Mouse (Mus musculus): ENCODE results near the gene Yy2.

The Yy2 gene

GRCm38 (mm10) chrX:157568840-157569239 lies at the start of gene Yy2:
TSS of gene Yy2 (minus strand) at chrX:157568985.
- DNase-seq (ENCODE audit: low read depth, low spot score), result no peak

DNA sequence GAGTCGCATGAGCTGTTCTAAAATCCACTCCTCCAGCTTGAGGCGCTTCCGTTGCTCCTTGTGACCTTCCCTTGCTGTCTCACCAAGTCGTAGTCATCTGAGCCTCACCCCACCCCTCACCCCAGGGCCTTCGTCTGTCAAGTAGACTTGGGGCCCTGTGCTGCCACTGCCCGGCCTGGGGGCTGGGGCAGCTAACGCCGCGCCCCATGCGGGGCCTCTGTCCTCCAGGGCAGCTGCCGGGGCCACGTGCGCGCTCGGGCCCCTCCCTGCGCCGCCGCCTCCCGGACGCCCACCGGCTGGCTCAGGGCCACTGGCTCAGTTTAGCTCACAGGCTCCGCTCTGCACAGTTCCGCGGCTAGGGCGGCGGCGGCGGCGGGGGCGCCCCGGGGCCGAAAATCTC lies 44.1 kb upstream of the Yy2 start:
- DNase-seq (ENCODE audit: low read depth, low spot score), result peak; percentile 34

DNA sequence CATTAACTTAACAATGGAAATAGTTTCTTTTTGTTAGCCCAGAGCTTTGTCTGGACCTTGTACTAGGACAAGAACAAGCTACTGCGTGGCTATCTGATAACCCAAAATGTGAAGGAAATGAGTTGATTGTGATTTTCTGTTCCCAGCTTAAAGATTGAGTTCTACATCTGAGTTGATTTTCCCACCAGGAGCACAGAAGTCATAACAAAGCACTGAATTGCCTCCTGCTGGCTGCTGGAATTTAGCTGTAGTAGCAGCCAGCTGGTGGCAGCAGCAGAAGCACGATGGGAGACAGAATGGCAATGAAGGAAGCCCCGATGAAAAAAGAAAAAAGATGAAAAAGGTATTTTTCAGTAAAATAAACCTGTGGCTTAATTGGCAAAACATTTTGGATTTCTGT lies 32.7 kb upstream of the Yy2 start:
- peak; percentile 84 for DNase-seq (ENCODE audit: low read depth, low spot score)

- peak; percentile 81 for DNase-seq (ENCODE audit: low read depth, low spot score)
These were observed 29.6 kb upstream of the Yy2 start, which contains the start of gene Mbtps2 for GRCm38 (mm10) chrX:157598186-157598996. TSS of gene Mbtps2 (minus strand) at chrX:157598715.

DNA sequence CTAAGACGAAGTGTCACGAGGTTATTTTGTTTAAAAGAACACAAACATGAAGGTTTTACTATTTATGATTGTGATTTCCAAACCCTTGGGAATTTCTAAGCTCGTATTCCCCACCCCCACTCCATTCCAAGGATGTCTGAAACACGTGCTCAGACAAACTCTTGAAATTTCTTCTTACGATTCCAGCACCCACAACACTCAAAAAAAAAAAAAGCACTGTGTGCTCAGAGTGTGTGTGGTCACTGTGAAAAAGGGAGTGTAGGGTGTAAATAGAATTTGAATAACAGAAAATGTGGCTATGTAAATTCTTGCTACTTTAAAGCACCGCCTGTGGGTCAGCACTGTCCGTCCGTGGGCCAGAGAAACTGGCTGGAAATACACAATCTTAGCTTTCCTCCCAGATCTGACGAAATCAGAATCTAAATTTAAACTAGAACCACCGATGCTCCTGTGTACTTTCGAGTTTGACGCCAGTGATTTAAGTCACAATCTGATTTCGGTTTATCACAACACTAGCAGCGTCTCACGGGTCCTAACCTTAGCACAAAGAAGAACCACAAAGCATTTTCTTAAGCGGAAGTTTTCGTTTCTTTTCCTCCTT lies 28.9 kb upstream of the Yy2 start:
- DNase-seq (ENCODE audit: low read depth, low spot score), result no peak

DNA sequence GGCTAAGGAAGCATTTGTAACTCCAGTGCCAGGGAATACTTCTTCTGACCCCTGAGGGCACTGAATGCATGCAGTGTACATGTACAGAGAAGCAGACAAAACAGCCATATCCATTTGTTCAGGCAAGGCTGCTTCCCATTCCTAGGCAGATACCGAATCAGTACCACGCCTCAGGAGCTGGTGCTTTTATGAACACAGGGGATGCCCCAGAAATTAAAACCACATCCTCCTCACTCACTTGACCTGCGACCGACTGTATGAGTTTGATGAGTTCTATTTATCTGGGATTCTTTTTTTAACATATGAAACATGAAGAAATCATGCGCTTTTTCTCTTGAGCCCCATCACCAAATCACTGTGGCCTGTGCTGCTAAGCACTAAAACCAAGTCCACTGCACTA lies 28.0 kb upstream of the Yy2 start:
- no peak for DNase-seq (ENCODE audit: low read depth, low spot score)

DNA sequence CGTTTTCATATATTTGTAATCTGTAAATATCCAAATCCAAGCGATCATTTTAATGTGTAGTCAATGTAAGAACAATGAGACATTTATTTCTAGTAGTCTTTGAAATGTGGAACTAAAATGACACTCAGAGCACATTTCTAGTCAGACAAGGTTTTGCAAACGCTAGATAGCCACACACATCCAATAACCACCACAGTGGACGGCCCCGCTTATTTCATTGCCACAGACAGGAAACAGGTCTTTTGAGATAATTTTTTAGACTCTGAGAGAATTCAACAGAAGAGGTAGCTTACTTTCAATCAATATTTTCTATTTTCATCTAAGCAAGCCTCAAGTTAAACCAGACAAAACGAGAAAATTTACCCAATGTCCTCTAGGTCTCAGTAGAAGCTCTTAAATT lies 27.1 kb upstream of the Yy2 start:
- DNase-seq (ENCODE audit: low read depth, low spot score), result no peak

GRCm38 (mm10) chrX:157594606-157595005 lies 25.8 kb upstream of the Yy2 start:
- DNase-seq (ENCODE audit: low read depth, low spot score), result no peak

GRCm38 (mm10) chrX:157587001-157587400 lies 18.2 kb upstream of the Yy2 start:
- DNase-seq (ENCODE audit: low read depth, low spot score), result peak; percentile 59

GRCm38 (mm10) chrX:157586397-157586796 lies 17.6 kb upstream of the Yy2 start:
- peak; percentile 86 for DNase-seq (ENCODE audit: low read depth, low spot score)

DNA sequence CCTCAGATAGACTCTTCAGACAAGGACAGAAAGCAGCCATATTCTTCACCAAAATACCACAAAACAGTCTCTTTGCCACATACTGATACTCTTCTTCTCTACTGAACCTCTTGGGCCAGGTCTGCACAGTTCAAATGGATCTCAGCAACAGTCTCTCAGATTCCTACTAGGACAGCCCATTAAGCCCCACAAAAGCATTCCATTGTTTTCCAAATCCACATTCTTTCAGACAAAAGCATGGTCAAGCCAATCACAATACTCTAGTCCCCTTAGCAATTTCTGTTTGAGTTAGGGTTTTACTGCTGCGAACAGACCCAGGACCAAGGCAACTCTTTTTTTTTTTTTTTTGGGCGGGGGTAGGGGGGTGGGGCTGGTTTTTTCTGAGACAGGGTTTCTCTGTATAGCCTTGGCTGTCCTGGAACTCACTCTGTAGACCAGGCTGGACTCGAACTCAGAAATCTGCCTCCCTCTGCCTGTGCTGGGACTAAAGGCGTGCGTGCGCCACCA lies 10.4 kb upstream of the Yy2 start:
- no peak for DNase-seq (ENCODE audit: low read depth, low spot score)

GRCm38 (mm10) chrX:157574683-157575082 lies 5.9 kb upstream of the Yy2 start:
- DNase-seq (ENCODE audit: low read depth, low spot score), result no peak

DNA sequence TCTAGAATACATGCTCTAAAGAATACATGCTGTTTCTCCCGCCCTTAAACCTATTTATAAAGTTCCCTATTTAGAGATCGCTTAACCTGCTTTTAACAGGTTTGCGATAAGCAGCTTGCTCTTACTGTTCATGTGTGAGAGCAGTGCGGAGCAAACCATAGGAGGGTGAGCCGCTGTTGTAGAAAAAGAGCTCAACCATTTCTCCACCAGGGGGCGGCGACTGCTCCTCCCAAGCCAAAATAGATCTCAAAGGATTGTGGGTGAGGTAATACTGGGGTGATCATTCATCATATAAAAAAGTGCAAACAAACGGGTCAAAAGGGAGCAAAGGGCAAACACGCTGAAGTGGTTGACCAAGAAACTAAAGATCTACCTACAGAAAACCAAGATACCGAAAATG lies 5.0 kb downstream of the Yy2 start:
- no peak for DNase-seq (ENCODE audit: low read depth, low spot score)

DNA sequence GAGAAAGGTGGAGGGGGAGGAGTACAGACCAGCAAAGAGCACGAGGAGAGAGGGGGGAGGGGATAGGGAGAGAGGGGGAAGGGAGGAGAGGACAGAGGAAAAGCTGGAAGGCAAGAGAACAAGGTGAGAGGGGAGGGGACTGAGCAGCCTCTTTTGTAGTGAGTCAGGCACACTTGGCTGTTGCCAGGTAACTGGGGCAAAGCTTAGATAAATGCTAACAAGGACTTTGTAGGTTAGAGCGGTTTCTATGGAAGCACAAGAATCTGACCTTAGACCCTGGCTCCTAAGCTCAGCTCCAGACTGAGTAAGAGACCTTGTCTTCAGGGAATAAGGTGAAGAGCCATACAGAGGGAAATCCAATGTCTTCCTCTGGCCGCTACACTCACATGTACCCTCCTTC lies 21.7 kb downstream of the Yy2 start:
- DNase-seq (ENCODE audit: low read depth, low spot score), result peak; percentile 4
